Mouse (Mus musculus) lung, postnatal 0 days (tissue): ENCODE measurements at regions not wholly inside any gene's neighbourhood (a gene's known extent, or its start where the extent isn't known, plus 50 kb on each side); places are given as distances from the start of the nearest gene placed in this dataset.

Experiments used
- CTCF ChIP-seq: IDR thresholded peaks from 2 replicates; pipeline ENCODE4 v1.5.1; 2016; ENCODE audit warnings: antibody characterized with exemption, mild to moderate bottlenecking
- EP300 ChIP-seq: IDR thresholded peaks from 2 replicates; pipeline ENCODE4 v1.6.1; 2016; ENCODE audit warnings: antibody characterized with exemption, mild to moderate bottlenecking, control low read depth

- no peak for TF ChIP-seq CTCF
- TF ChIP-seq EP300, result no peak
Observed at GRCm38 (mm10) chr10:85292477-85292855, 94.1 kb upstream of the Btbd11 start.
